Mouse (Mus musculus) layer of hippocampus, adult 8-10 months (tissue): Measurements from ENCODE around the gene Gpr152. TPM values are rescaled to one million over a fixed set of nuclear protein-coding genes. Genes with fewer than 3 reads are reported as not detected.
"Not testable (repeated sequence)": the region's sequence is repeated elsewhere in the genome, so short reads cannot be mapped to it uniquely, and the experiment has no call there.

ENCODE experiments used
- DNase-seq, 2 experiments: peaks; one replicate each; pipeline ENCODE4 v3.0.0; 2022; ENCODE audit warnings: low spot score in 2 of 2
- total RNA-seq, 4 experiments: library from RNA; stranded (reverse); gene quantifications; 2 replicates each; pipeline ENCODE4 v1.2.4; 2022

Gpr152 gene
- total RNA-seq, 4 experiments from 2014 or later, result 0.07 TPM; not detected in 3

DNA sequence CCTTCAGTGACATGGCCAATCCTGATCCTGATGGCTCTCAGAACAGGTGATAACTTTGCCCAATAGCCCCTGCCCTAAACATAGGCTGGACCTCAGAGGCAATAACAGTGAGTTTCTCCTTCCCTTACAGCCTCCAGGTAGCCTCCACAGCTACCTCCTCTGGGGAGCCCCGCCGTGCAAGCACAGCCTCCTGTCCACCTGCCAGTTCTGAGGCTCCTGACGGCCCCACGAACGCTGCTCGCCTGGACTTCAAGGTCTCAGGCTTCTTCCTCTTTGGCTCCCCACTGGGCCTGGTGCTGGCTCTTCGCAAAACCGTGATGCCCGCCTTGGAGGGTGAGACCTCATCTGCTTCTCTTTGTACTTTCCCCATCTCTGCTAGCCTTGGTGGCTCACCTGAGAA is 31.1 kb upstream of the Gpr152 start:
- no peak for DNase-seq

GRCm38 (mm10) chr19:4112063-4112960 is 27.3 kb upstream of the Gpr152 start:
- DNase-seq, result no peak

DNA sequence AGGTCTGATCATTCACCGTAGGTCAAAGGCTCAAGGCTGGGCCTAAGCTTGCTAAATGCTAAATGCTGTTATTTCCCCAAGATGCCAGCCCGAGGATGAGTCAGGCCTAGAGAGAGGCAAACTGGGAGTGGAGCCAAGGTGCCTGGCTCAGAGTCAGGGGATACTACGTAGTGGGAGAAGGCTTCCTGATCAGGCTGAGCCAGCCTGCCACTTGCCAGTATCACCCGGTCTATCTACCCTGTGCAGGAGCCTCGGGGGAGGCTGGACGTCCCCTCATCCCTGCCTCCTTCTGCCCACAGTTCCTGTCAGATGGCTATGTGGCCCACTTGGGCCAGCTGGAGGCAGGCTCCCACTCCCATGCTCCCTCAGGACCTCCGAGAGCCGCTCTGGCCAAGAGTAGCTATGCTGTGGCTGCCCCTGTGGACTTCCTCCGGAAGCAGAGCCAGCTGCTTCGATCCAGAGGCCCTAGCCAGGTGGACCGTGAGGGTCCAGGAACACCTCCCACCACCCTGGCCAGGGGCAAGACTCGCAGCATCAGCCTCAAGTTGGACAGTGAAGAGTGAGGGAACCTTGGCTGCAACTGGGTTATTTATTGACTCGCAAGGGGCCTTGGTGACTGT is 26.3 kb upstream of the Gpr152 start:
- DNase-seq, result peak; percentile 83 to 87

DNA sequence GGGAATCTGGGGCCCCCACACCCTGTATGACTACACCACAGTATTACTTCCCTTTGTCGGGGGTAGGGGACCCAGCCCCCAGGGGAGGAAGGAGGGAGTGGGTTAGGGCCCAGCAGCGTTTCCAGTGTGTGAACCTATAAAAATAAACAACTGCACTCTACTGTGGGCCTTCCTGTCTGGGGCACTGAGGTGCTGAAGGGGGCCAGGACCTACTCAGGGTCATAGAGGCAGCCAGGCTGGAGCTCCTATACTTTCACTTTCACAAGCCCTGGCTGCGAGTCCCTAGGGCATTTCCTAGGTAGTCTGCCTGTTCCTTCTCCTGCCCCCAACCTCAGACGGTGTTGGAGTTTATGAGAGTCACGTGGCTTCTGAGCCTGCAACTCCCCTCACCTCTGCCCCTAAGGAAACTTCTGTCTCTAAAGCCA is 25.8 kb upstream of the Gpr152 start:
- DNase-seq, result no peak

GRCm38 (mm10) chr19:4114551-4114950 is 25.0 kb upstream of the Gpr152 start:
- no peak for DNase-seq

- no peak for DNase-seq
Measured at GRCm38 (mm10) chr19:4115144-4115543, 24.4 kb upstream of the Gpr152 start.

GRCm38 (mm10) chr19:4115816-4116215 is 23.8 kb upstream of the Gpr152 start:
- no peak for DNase-seq

- no peak for DNase-seq
Measured at GRCm38 (mm10) chr19:4117006-4117405, 22.6 kb upstream of the Gpr152 start.

GRCm38 (mm10) chr19:4118350-4118749 is 21.2 kb upstream of the Gpr152 start:
- no peak for DNase-seq

- no peak for DNase-seq
Measured at GRCm38 (mm10) chr19:4119716-4120487, 19.7 kb upstream of the Gpr152 start.

- DNase-seq, result no peak
Measured at GRCm38 (mm10) chr19:4120496-4120895, 19.1 kb upstream of the Gpr152 start.

DNA sequence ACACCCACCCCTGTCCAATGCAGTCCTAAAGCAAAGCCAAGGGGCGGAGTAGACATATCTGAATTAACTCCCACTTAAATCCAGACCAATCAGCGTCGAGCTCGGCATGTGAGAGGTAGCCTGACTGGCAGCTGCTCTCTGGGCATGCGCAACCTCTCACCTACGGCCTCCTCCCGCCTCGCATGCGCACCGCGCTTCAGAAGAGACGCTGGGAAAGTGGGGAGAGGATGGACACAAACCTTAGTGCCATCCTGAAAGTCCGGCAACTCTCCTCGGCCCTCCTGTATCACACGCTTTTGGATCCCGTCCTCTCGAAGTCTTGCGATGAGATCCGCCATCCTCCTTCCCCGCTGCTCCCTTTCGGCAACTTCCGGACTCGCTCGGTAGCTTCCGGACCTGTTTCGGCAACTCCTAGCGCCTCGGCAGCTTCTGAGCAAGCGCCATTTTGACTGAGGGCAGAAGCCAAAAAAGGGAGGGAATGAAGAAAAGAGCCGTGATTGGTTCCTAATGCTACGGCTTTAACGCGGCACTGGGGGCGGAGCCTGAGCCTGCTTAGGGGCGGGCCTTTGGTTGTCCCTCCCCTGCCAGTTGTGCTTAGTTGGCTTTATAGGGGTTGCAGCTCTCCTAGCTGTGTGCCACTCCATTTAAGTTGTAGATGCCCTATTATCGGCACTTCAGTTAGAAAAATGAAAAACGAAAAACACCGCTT is 18.3 kb upstream of the Gpr152 start:
- peak; percentile 98 for DNase-seq

GRCm38 (mm10) chr19:4121896-4122295 is 17.7 kb upstream of the Gpr152 start:
- DNase-seq, result not testable (repeated sequence)

- DNase-seq, result no peak
Measured at GRCm38 (mm10) chr19:4122411-4123370, 16.9 kb upstream of the Gpr152 start.

GRCm38 (mm10) chr19:4124432-4124831 is 15.2 kb upstream of the Gpr152 start:
- no peak for DNase-seq

DNA sequence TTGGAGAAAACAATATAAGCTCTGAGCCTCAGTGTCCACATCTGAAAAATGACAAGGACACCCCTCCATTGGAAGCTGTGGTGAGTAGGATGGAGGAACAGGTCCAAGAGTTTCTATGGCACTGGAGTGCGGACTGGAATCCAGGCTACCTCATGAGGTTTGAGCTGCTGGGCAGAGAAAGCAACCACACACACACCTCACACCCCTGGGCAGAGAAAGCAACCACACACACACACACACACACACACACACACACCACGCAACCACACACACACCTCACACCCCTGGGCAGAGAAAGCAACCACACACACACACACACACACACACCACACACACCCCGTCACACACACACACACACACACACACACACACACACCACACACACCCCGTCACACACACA is 14.3 kb upstream of the Gpr152 start:
- DNase-seq, result not testable (repeated sequence)

DNA sequence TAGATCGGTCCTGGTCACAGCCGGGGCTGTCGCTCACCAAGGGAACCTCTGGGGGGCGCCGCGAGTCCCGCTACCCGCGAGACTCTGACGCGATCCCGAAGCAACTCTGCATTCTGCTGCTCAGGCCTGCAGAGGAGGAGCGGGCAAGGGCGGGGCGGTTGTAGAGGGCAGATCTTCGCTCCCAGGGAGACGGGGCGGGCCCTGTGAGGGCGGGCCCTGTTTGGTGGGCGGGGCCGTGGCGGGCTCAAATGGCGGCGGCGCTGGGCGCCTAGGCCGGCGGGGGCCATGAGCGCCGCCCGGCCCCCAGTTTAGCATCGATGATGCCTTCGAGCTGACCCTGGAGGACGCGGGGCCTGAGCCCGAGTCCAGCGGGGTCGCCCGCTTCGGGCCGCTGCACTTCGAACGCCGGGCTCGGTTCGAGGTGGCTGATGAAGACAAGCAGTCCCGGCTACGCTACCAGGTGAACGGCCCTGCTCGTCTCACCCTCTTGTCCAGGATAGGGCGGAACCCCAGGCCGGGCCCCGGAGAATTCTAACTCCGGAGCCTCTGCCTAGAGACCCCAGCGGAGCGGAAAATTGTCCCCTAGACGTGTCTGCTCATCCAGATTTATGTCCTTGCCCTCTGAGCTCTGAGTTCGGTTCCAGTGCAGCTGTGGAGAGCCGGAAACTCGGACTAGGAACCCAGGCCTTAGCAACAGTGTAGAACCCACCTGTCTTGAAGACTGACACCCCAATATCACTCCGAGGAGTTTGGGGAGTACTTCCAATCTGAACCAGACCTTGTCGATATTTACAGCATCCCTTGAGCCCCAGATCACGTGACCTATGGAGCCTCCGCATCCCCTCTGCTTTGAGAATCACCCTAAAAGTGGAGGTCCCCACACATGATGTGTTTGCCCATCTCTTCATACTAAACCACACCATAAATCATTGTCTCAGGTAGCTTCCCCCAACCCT is 13.6 kb upstream of the Gpr152 start, which contains the start of gene Aip:
Gene Aip, minus strand, starts transcription at position 118 of the 956 bp plus-strand sequence.
- DNase-seq, result peak; percentile 97 to 98

DNA sequence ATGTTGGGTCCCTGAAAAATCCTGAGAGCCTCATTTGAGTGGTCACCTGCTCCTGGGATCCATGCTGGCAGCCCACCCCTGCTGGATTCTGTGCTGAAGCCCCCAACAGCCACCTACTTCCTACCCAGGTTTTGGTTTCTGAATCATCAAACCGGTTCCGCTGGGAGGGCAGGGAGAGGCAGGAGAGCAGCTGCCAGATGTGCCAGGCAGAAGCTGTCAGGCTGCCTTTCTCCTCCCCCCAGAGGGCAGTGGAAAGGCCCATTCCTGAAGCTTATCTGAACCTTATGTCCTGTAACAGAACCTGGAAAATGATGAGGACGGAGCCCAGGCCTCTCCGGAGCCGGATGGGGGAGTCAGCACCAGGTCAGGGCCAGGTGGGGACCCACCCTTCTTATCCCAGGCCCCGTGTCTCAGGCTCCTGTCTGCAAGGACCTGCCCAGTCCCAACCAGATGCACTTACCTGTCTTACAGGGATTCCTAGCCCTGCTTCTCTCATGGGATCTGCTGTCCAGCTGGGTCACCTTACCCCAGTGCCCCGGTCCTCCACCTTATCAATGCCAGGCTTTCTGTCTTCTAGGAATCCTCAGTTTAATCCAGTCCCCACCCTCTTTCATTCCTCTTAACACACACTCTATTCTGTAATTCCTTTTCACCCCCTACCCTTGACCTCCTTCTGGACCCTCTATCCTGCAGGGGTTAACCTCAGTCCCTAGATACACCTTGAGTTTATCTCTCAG is 12.7 kb upstream of the Gpr152 start:
- no peak for DNase-seq
